Mouse (Mus musculus): ENCODE results near the gene Ccdc136.

DNA sequence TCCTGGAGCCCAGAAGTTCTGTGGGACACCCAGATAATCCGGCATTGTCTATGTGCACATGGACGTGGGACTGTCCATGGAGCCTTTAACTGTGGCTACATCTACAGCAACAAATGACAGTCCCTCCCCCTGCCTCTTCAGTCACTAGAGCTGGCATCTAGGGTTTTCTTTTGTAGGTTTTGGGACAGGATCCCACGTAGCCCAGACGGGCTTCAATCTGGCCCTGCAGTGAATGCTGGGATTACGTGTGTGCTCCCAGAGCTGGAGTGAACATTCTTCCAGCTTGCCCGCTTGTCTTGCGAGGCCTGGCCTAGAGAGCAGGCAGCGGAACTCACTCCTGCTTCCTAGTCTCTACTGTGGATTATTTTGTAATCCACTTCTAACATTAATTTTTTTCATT is 29.0 kb downstream of the Ccdc136 start:
- TF ChIP-seq CTCF (IDR thresholded peaks at IDR 0.05; ENCODE audit: borderline replicate concordance, extremely low read depth, insufficient read depth, insufficient read length): no peak
- no peak for TF ChIP-seq POLR2A (IDR thresholded peaks at IDR 0.05; ENCODE audit: borderline replicate concordance, extremely low read depth, insufficient read depth, insufficient read length, poor library complexity, severe bottlenecking)

All from brain, embryonic 14.5 days (tissue).